Mouse (Mus musculus) embryonic facial prominence, embryonic 15.5 days (tissue): Measurements from ENCODE around the gene Pde4dip. TPM values are rescaled to one million over a fixed set of nuclear protein-coding genes. Genes with fewer than 3 reads are reported as not detected.
A peak's percentile ranks its signal among the peaks of the same experiment; 100 is the strongest.

ENCODE experiments used
- ATAC-seq: fragments of 200-750 bp; cut with Nextera tagmentation; 2 replicates; pipeline ENCODE4 v1.8.0; 2017; ENCODE audit warnings: low read depth, moderate TSS enrichment; ENCODE audit not compliant: insufficient number of reproducible peaks, low FRiP score, low TSS enrichment
- H3K27ac ChIP-seq: fragments of 300-500 bp; sonication (generic); replicated peaks from 2 replicates; pipeline ENCODE4 v1.5.1; 2015; ENCODE audit warnings: mild to moderate bottlenecking, inconsistent platforms
- H3K27me3 ChIP-seq: fragments of 300-500 bp; sonication (generic); 2 replicates; pipeline ENCODE4 v1.6.1; 2015; ENCODE audit warnings: inconsistent platforms
- H3K36me3 ChIP-seq: fragments of 300-500 bp; sonication (generic); 2 replicates; pipeline ENCODE4 v1.6.1; 2015; ENCODE audit warnings: mild to moderate bottlenecking, inconsistent platforms
- H3K4me1 ChIP-seq: fragments of 300-500 bp; sonication (generic); 2 replicates; pipeline ENCODE4 v1.6.1; 2015; ENCODE audit warnings: inconsistent platforms
- H3K4me2 ChIP-seq: fragments of 300-500 bp; sonication (generic); replicated peaks from 2 replicates; pipeline ENCODE4 v1.6.1; 2015; ENCODE audit warnings: mild to moderate bottlenecking, inconsistent platforms
- H3K4me3 ChIP-seq: fragments of 300-500 bp; sonication (generic); replicated peaks from 2 replicates; pipeline ENCODE4 v1.5.1; 2015; ENCODE audit warnings: mild to moderate bottlenecking, inconsistent platforms
- H3K9ac ChIP-seq: fragments of 300-500 bp; sonication (generic); 2 replicates; pipeline ENCODE4 v1.6.1; 2015; ENCODE audit warnings: inconsistent platforms
- H3K9me3 ChIP-seq: fragments of 300-500 bp; sonication (generic); replicated peaks from 2 replicates; pipeline ENCODE4 v1.6.1; 2016; ENCODE audit warnings: inconsistent platforms
- WGBS: fragments of 180-500 bp; shearing (Covaris S2); methylation state at CpG from one replicate; pipeline ENCODE4 v1.1.7; 2015; 5-methylcytosine and 5-hydroxymethylcytosine counted together
- polyA plus RNA-seq: library from polyadenylated mRNA; unstranded; fragments of >200 nt; fragmentation: Nextera tagmentation; extraction: Ambion mirVana; gene quantifications from 2 replicates; pipeline ENCODE4 v1.2.1, GENCODE M21; 2015

Pde4dip gene
- polyA plus RNA-seq, 1 experiment from 2014 or later, result 29.6 TPM

GRCm38 (mm10) chr3:97819050-97819449 is 69.5 kb downstream of the Pde4dip start:
- Histone ChIP-seq H3K4me2 (no peak overlapping the region), H3K36me3 (no peaks in the 10 kb centered on the region), H3K9ac (no peak overlapping the region), H3K4me1 (peaks cover 6% of the 10 kb centered on the region), H3K9me3 (no peaks in the 10 kb centered on the region), H3K27ac (no peak overlapping the region), H3K27me3 (peaks cover 11% of the 10 kb centered on the region), H3K4me3 (no peak overlapping the region)
- no peak for ATAC-seq
- WGBS, result 50% methylated on average over 3 of the region's 3 CpGs

GRCm38 (mm10) chr3:97818383-97818982 is 70.0 kb downstream of the Pde4dip start:
- Histone ChIP-seq H3K4me3 (no peak overlapping the region), H3K9ac (no peak overlapping the region), H3K27ac (no peak overlapping the region), H3K9me3 (no peaks in the 10 kb centered on the region), H3K36me3 (no peaks in the 10 kb centered on the region), H3K27me3 (peaks cover 6% of the 10 kb centered on the region; the same call in 1 of the 2 replicates), H3K4me1 (peaks cover under 1% of the 10 kb centered on the region; the same call in 1 of the 2 replicates), H3K4me2 (no peak overlapping the region)
- WGBS, result 73% methylated on average over 1 of the region's 1 CpGs
- no peak for ATAC-seq

- no peak overlapping the region for H3K4me3 ChIP-seq
- 0 out of 2 replicates have a peak, but pooled peaks have one; percentile 76 for ATAC-seq
- peak overlapping the region; percentile 14; the same call in 1 of the 2 replicates for H3K27ac ChIP-seq
- 0 out of 2 replicates have a peak, but pooled peaks cover 10% of the 10 kb centered on the region for H3K4me1 ChIP-seq
- no peaks in the 10 kb centered on the region for H3K36me3 ChIP-seq
- H3K9me3 ChIP-seq, result no peaks in the 10 kb centered on the region
- no peak overlapping the region for H3K9ac ChIP-seq
- H3K4me2 ChIP-seq, result no peak overlapping the region
- H3K27me3 ChIP-seq, result no peaks in the 10 kb centered on the region
- WGBS, result 27% methylated on average over 7 of the region's 7 CpGs
Measured at GRCm38 (mm10) chr3:97811651-97812399, 76.7 kb downstream of the Pde4dip start.

GRCm38 (mm10) chr3:97811158-97811557 is 77.3 kb downstream of the Pde4dip start:
- Histone ChIP-seq H3K4me2 (no peak overlapping the region), H3K9me3 (no peaks in the 10 kb centered on the region), H3K9ac (no peak overlapping the region), H3K4me3 (no peak overlapping the region), H3K27ac (peak overlapping the region; percentile 14; the same call in 1 of the 2 replicates), H3K4me1 (0 out of 2 replicates have a peak, but pooled peaks cover 10% of the 10 kb centered on the region), H3K36me3 (no peaks in the 10 kb centered on the region), H3K27me3 (no peaks in the 10 kb centered on the region)
- 21% methylated on average over 6 of the region's 6 CpGs for WGBS
- no peak for ATAC-seq

- H3K27me3 ChIP-seq, result no peaks in the 10 kb centered on the region
- no peaks in the 10 kb centered on the region for H3K9me3 ChIP-seq
- no peak overlapping the region for H3K9ac ChIP-seq
- no peak overlapping the region for H3K4me3 ChIP-seq
- no peak for ATAC-seq
- H3K4me2 ChIP-seq, result no peak overlapping the region
- no peaks in the 10 kb centered on the region for H3K36me3 ChIP-seq
- 0 out of 2 replicates have a peak, but pooled peaks cover 10% of the 10 kb centered on the region for H3K4me1 ChIP-seq
- WGBS, result 85% methylated on average over 2 of the region's 2 CpGs
- no peak overlapping the region for H3K27ac ChIP-seq
Measured at GRCm38 (mm10) chr3:97810334-97810733, 78.2 kb downstream of the Pde4dip start.

- Histone ChIP-seq H3K4me2 (no peak overlapping the region), H3K9ac (no peak overlapping the region), H3K9me3 (no peaks in the 10 kb centered on the region), H3K4me3 (no peak overlapping the region), H3K4me1 (no peaks in the 10 kb centered on the region), H3K36me3 (no peaks in the 10 kb centered on the region), H3K27me3 (no peaks in the 10 kb centered on the region), H3K27ac (no peak overlapping the region)
- 87% methylated on average over 2 of the region's 2 CpGs for WGBS
- ATAC-seq, result no peak
Measured at GRCm38 (mm10) chr3:97805559-97805958, 82.9 kb downstream of the Pde4dip start.

GRCm38 (mm10) chr3:97803675-97804074 is 84.8 kb downstream of the Pde4dip start:
- Histone ChIP-seq H3K27me3 (no peaks in the 10 kb centered on the region), H3K9me3 (no peaks in the 10 kb centered on the region), H3K27ac (no peak overlapping the region), H3K4me3 (no peak overlapping the region), H3K4me1 (no peaks in the 10 kb centered on the region), H3K9ac (no peak overlapping the region), H3K4me2 (no peak overlapping the region), H3K36me3 (no peaks in the 10 kb centered on the region)
- WGBS, result 36% methylated on average over 3 of the region's 3 CpGs
- no peak for ATAC-seq

GRCm38 (mm10) chr3:97802927-97803326 is 85.6 kb downstream of the Pde4dip start:
- ATAC-seq, result no peak
- Histone ChIP-seq H3K9me3 (no peaks in the 10 kb centered on the region), H3K36me3 (no peaks in the 10 kb centered on the region), H3K4me1 (no peaks in the 10 kb centered on the region), H3K27ac (no peak overlapping the region), H3K9ac (no peak overlapping the region), H3K4me3 (no peak overlapping the region), H3K27me3 (no peaks in the 10 kb centered on the region), H3K4me2 (no peak overlapping the region)
- 78% methylated on average over 2 of the region's 2 CpGs for WGBS

- no peaks in the 10 kb centered on the region for H3K27me3 ChIP-seq
- H3K9me3 ChIP-seq, result no peaks in the 10 kb centered on the region
- H3K27ac ChIP-seq, result no peak overlapping the region
- H3K4me2 ChIP-seq, result no peak overlapping the region
- H3K9ac ChIP-seq, result no peak overlapping the region
- WGBS, result 70% methylated on average over 5 of the region's 5 CpGs
- H3K4me3 ChIP-seq, result no peak overlapping the region
- no peaks in the 10 kb centered on the region for H3K4me1 ChIP-seq
- H3K36me3 ChIP-seq, result no peaks in the 10 kb centered on the region
- ATAC-seq, result 0 out of 2 replicates have a peak, but pooled peaks have one; percentile 51
Measured at GRCm38 (mm10) chr3:97802297-97802696, 86.2 kb downstream of the Pde4dip start.

GRCm38 (mm10) chr3:97801178-97801699 is 87.3 kb downstream of the Pde4dip start:
- no peaks in the 10 kb centered on the region for H3K9me3 ChIP-seq
- no peaks in the 10 kb centered on the region for H3K27me3 ChIP-seq
- no peak overlapping the region for H3K9ac ChIP-seq
- WGBS, result 72% methylated on average over 3 of the region's 3 CpGs
- H3K27ac ChIP-seq, result no peak overlapping the region
- no peak for ATAC-seq
- H3K4me3 ChIP-seq, result no peak overlapping the region
- H3K4me1 ChIP-seq, result no peaks in the 10 kb centered on the region
- H3K36me3 ChIP-seq, result no peaks in the 10 kb centered on the region
- no peak overlapping the region for H3K4me2 ChIP-seq

- ATAC-seq, result peak; percentile 47; the same call in 1 of the 2 replicates
- 70% methylated on average over 5 of the region's 5 CpGs for whole genome bisulfite sequencing
Measured at GRCm38 (mm10) chr3:97800657-97801056, 87.8 kb downstream of the Pde4dip start.

More at GRCm38 (mm10) chr3:97800657-97801056, 87.8 kb downstream of the Pde4dip start:
- Histone ChIP-seq H3K27ac (no peak overlapping the region), H3K9me3 (no peaks in the 10 kb centered on the region), H3K9ac (no peak overlapping the region), H3K4me3 (no peak overlapping the region), H3K4me2 (no peak overlapping the region), H3K27me3 (no peaks in the 10 kb centered on the region), H3K36me3 (no peaks in the 10 kb centered on the region), H3K4me1 (no peaks in the 10 kb centered on the region)
